Mouse (Mus musculus): Measurements from ENCODE around the gene Map3k10. TPM values are rescaled to one million over a fixed set of nuclear protein-coding genes. Genes with fewer than 3 reads are reported as not detected.

Map3k10 gene
- polyA plus RNA-seq, 1 experiment from 2014 or later, result 8.8 TPM

- WGBS, result 77% methylated on average over 3 of the region's 3 CpGs
- H3K9ac ChIP-seq, result no peak overlapping the region
- H3K36me3 ChIP-seq, result peaks cover 13% of the 10 kb centered on the region; the same call in 1 of the 2 replicates
- H3K4me2 ChIP-seq, result no peak overlapping the region
- no peak overlapping the region for H3K4me3 ChIP-seq
- H3K4me1 ChIP-seq (replicated peaks), result peaks cover 74% of the 10 kb centered on the region
- H3K27ac ChIP-seq (ENCODE audit: poor library complexity, severe bottlenecking), result no peak overlapping the region
- H3K9me3 ChIP-seq (replicated peaks), result no peaks in the 10 kb centered on the region
- ATAC-seq (ENCODE audit: insufficient number of reproducible peaks, low FRiP score), result no peak
- H3K27me3 ChIP-seq (replicated peaks), result no peaks in the 10 kb centered on the region
Measured at GRCm38 (mm10) chr7:27608130-27608529, 66.3 kb downstream of the Map3k10 start.

- 0 out of 2 replicates have a peak overlapping the region, but pooled peaks have one; percentile 1 for H3K4me2 ChIP-seq
- H3K4me3 ChIP-seq, result no peak overlapping the region
- peaks cover 13% of the 10 kb centered on the region; the same call in 1 of the 2 replicates for H3K36me3 ChIP-seq
- ATAC-seq (ENCODE audit: insufficient number of reproducible peaks, low FRiP score), result no peak
- peaks cover 75% of the 10 kb centered on the region for H3K4me1 ChIP-seq (replicated peaks)
- H3K27ac ChIP-seq (ENCODE audit: poor library complexity, severe bottlenecking), result no peak overlapping the region
- no peaks in the 10 kb centered on the region for H3K27me3 ChIP-seq (replicated peaks)
- WGBS, result 56% methylated on average over 5 of the region's 5 CpGs
- peak overlapping the region; percentile 14; the same call in 1 of the 2 replicates for H3K9ac ChIP-seq
- no peaks in the 10 kb centered on the region for H3K9me3 ChIP-seq (replicated peaks)
Measured at GRCm38 (mm10) chr7:27607580-27607979, 66.8 kb downstream of the Map3k10 start.

- 48% methylated on average over 10 of the region's 10 CpGs for WGBS
- ATAC-seq (ENCODE audit: insufficient number of reproducible peaks, low FRiP score), result no peak
Measured at GRCm38 (mm10) chr7:27606481-27607254, 67.7 kb downstream of the Map3k10 start.

More at GRCm38 (mm10) chr7:27606481-27607254, 67.7 kb downstream of the Map3k10 start:
- H3K9ac ChIP-seq, result peak overlapping the region; percentile 19
- H3K4me3 ChIP-seq, result no peak overlapping the region
- peak overlapping the region; percentile 88 for H3K27ac ChIP-seq (ENCODE audit: poor library complexity, severe bottlenecking)
- H3K4me1 ChIP-seq (replicated peaks), result peaks cover 84% of the 10 kb centered on the region
- H3K36me3 ChIP-seq, result peaks cover 13% of the 10 kb centered on the region; the same call in 1 of the 2 replicates
- no peaks in the 10 kb centered on the region for H3K9me3 ChIP-seq (replicated peaks)
- H3K27me3 ChIP-seq (replicated peaks), result no peaks in the 10 kb centered on the region
- H3K4me2 ChIP-seq, result peak overlapping the region; percentile 31

Other genes with a start within 250 kb of the Map3k10 start
- gene Sptbn4, start 226.9 kb downstream of the Map3k10 start, polyA plus RNA-seq (2016; fragmentation: Nextera tagmentation; extraction: Ambion mirVana), result 0.26 TPM in 2 replicates
- gene Blvrb, start 226.6 kb downstream of the Map3k10 start, polyA plus RNA-seq (2016; fragmentation: Nextera tagmentation; extraction: Ambion mirVana), result 68.4 and 82.4 TPM in 2 replicates
- gene Sertad3, start 200.8 kb downstream of the Map3k10 start, polyA plus RNA-seq (2016; fragmentation: Nextera tagmentation; extraction: Ambion mirVana), result 22.8 and 23.3 TPM in 2 replicates
- 35.3 and 35.9 TPM in 2 replicates for gene Sertad1, start 187.7 kb downstream of the Map3k10 start, polyA plus RNA-seq (2016; fragmentation: Nextera tagmentation; extraction: Ambion mirVana)
- 3.3 and 3.5 TPM in 2 replicates for gene Prx, start 175.3 kb downstream of the Map3k10 start, polyA plus RNA-seq (2016; fragmentation: Nextera tagmentation; extraction: Ambion mirVana)
- gene Hipk4, start 151.3 kb downstream of the Map3k10 start, polyA plus RNA-seq (2016; fragmentation: Nextera tagmentation; extraction: Ambion mirVana), result 0.31 and 0.39 TPM in 2 replicates
- gene Pld3, start 121.4 kb downstream of the Map3k10 start, polyA plus RNA-seq (2016; fragmentation: Nextera tagmentation; extraction: Ambion mirVana), result 59.5 and 63.4 TPM in 2 replicates
- gene 2310022A10Rik, start 121.4 kb downstream of the Map3k10 start, polyA plus RNA-seq (2016; fragmentation: Nextera tagmentation; extraction: Ambion mirVana), result 36.4 and 37.4 TPM in 2 replicates
- 85.0 and 89.4 TPM in 2 replicates for gene Akt2, start 83.0 kb downstream of the Map3k10 start, polyA plus RNA-seq (2016; fragmentation: Nextera tagmentation; extraction: Ambion mirVana)
- 0.09 TPM in 1 of 2 replicates, not detected in the other for gene Ttc9b, start 20.7 kb downstream of the Map3k10 start, polyA plus RNA-seq (2016; fragmentation: Nextera tagmentation; extraction: Ambion mirVana)
- gene Zfp607b, start 14.7 kb upstream of the Map3k10 start, polyA plus RNA-seq (2016; fragmentation: Nextera tagmentation; extraction: Ambion mirVana), result 1.7 and 2.8 TPM in 2 replicates
- 20.2 TPM in 2 replicates for gene Zfp60, start 56.8 kb upstream of the Map3k10 start, polyA plus RNA-seq (2016; fragmentation: Nextera tagmentation; extraction: Ambion mirVana)
- gene Zfp626, start 132.6 kb upstream of the Map3k10 start, polyA plus RNA-seq (2016; fragmentation: Nextera tagmentation; extraction: Ambion mirVana), result 1.3 and 1.4 TPM in 2 replicates
- gene Zfp59, start 164.0 kb upstream of the Map3k10 start, polyA plus RNA-seq (2016; fragmentation: Nextera tagmentation; extraction: Ambion mirVana), result 5.6 and 6.6 TPM in 2 replicates
- gene Zfp607a, start 182.9 kb upstream of the Map3k10 start, polyA plus RNA-seq (2016; fragmentation: Nextera tagmentation; extraction: Ambion mirVana), result 3.7 and 4.4 TPM in 2 replicates

Measured in heart, embryonic 12.5 days (tissue).